Mouse (Mus musculus) neural tube, embryonic 15.5 days (tissue): ENCODE results near the gene Tcl1b2. TPM values are rescaled to one million over a fixed set of nuclear protein-coding genes. Genes with fewer than 3 reads are reported as not detected.

Source experiments
- ATAC-seq: fragments of 200-750 bp; cut with Nextera tagmentation; 2 replicates; pipeline ENCODE4 v1.8.0; 2017; ENCODE audit warnings: mild to moderate bottlenecking, moderate TSS enrichment, moderate library complexity; ENCODE audit not compliant: low FRiP score
- H3K27ac ChIP-seq: fragments of 300-500 bp; sonication (generic); replicated peaks from 2 replicates; pipeline ENCODE4 v1.5.1; 2015; ENCODE audit warnings: mild to moderate bottlenecking, inconsistent platforms
- H3K27me3 ChIP-seq: fragments of 300-500 bp; sonication (generic); replicated peaks from 2 replicates; pipeline ENCODE4 v1.6.1; 2015; ENCODE audit warnings: inconsistent platforms
- H3K36me3 ChIP-seq: fragments of 300-500 bp; sonication (generic); 2 replicates; pipeline ENCODE4 v1.6.1; 2015; ENCODE audit warnings: inconsistent platforms
- H3K4me1 ChIP-seq: fragments of 300-500 bp; sonication (generic); 2 replicates; pipeline ENCODE4 v1.6.1; 2015; ENCODE audit warnings: inconsistent platforms
- H3K4me2 ChIP-seq: fragments of 300-500 bp; sonication (generic); 2 replicates; pipeline ENCODE4 v1.6.1; 2015; ENCODE audit warnings: inconsistent platforms, mild to moderate bottlenecking, moderate library complexity
- H3K4me3 ChIP-seq: fragments of 300-500 bp; sonication (generic); replicated peaks from 2 replicates; pipeline ENCODE4 v1.5.1; 2015; ENCODE audit warnings: mild to moderate bottlenecking, inconsistent platforms
- H3K9ac ChIP-seq: fragments of 300-500 bp; sonication (generic); replicated peaks from 2 replicates; pipeline ENCODE4 v1.6.1; 2015; ENCODE audit warnings: mild to moderate bottlenecking, inconsistent platforms
- H3K9me3 ChIP-seq: fragments of 300-500 bp; sonication (generic); replicated peaks from 2 replicates; pipeline ENCODE4 v1.6.1; 2016; ENCODE audit warnings: inconsistent platforms
- WGBS: fragments of 180-500 bp; shearing (Covaris S2); methylation state at CpG from one replicate; pipeline ENCODE4 v1.1.7; 2015; ENCODE audit warnings: mixed read lengths; 5-methylcytosine and 5-hydroxymethylcytosine counted together
- polyA plus RNA-seq: library from polyadenylated mRNA; unstranded; fragments of >200 nt; fragmentation: Nextera tagmentation; extraction: Ambion mirVana; gene quantifications from 2 replicates; pipeline ENCODE4 v1.2.1, GENCODE M21; 2015

Gene Tcl1b2
- polyA plus RNA-seq, result not detected in 2 replicates

- Histone ChIP-seq H3K36me3 (no peaks in the 10 kb centered on the region), H3K4me1 (no peaks in the 10 kb centered on the region), H3K4me3 (no peak within 1 kb of the TSS), H3K9me3 (no peaks in the 10 kb centered on the region), H3K9ac (no peak within 1 kb of the TSS), H3K27ac (no peak within 1 kb of the TSS), H3K4me2 (no peak within 1 kb of the TSS), H3K27me3 (no peaks in the 10 kb centered on the region)
- no peak for ATAC-seq
- whole genome bisulfite sequencing, result 87% methylated on average over 3 of the region's 3 CpGs
Measured at GRCm38 (mm10) chr12:105145714-105146113, at the start of gene Tcl1b2. Gene Tcl1b2, plus strand, starts transcription at chr12:105146014.

GRCm38 (mm10) chr12:105099466-105100044 lies 46.3 kb upstream of the Tcl1b2 start:
- Histone ChIP-seq H3K36me3 (no peaks in the 10 kb centered on the region), H3K27me3 (no peaks in the 10 kb centered on the region), H3K4me2 (no peak overlapping the region), H3K4me1 (peaks cover 44% of the 10 kb centered on the region), H3K9me3 (no peaks in the 10 kb centered on the region), H3K4me3 (no peak overlapping the region), H3K9ac (no peak overlapping the region), H3K27ac (no peak overlapping the region)
- 51% methylated on average over 9 of the region's 9 CpGs for WGBS
- no peak for ATAC-seq

- no peak overlapping the region for H3K9ac ChIP-seq
- H3K36me3 ChIP-seq, result no peaks in the 10 kb centered on the region
- peak; percentile 57; the same call in 1 of the 2 replicates for ATAC-seq
- peak overlapping the region; percentile 49 for H3K27ac ChIP-seq
- H3K9me3 ChIP-seq, result no peaks in the 10 kb centered on the region
- 36% methylated on average over 8 of the region's 8 CpGs for WGBS
- H3K4me3 ChIP-seq, result no peak overlapping the region
- H3K4me2 ChIP-seq, result 0 out of 2 replicates have a peak overlapping the region, but pooled peaks have one; percentile 6
- peaks cover 44% of the 10 kb centered on the region for H3K4me1 ChIP-seq
- no peaks in the 10 kb centered on the region for H3K27me3 ChIP-seq
Measured at GRCm38 (mm10) chr12:105102901-105103300, 42.9 kb upstream of the Tcl1b2 start.

- Histone ChIP-seq H3K9me3 (no peaks in the 10 kb centered on the region), H3K27ac (no peak overlapping the region), H3K9ac (no peak overlapping the region), H3K4me1 (peaks cover 49% of the 10 kb centered on the region), H3K36me3 (no peaks in the 10 kb centered on the region), H3K4me3 (no peak overlapping the region), H3K4me2 (no peak overlapping the region), H3K27me3 (no peaks in the 10 kb centered on the region)
- WGBS, result 5% methylated on average over 4 of the region's 4 CpGs
- ATAC-seq, result peak; percentile 37; the same call in 1 of the 2 replicates
Measured at GRCm38 (mm10) chr12:105104036-105104435, 41.8 kb upstream of the Tcl1b2 start.

GRCm38 (mm10) chr12:105105326-105105725 lies 40.5 kb upstream of the Tcl1b2 start:
- no peak for ATAC-seq
- no peaks in the 10 kb centered on the region for H3K9me3 ChIP-seq

GRCm38 (mm10) chr12:105108856-105109255 lies 37.0 kb upstream of the Tcl1b2 start:
- Histone ChIP-seq H3K27ac (peak overlapping the region; percentile 71), H3K4me1 (peaks cover 39% of the 10 kb centered on the region), H3K4me2 (no peak overlapping the region), H3K9me3 (no peaks in the 10 kb centered on the region), H3K9ac (no peak overlapping the region), H3K27me3 (no peaks in the 10 kb centered on the region), H3K36me3 (no peaks in the 10 kb centered on the region), H3K4me3 (no peak overlapping the region)
- 95% methylated on average over 4 of the region's 4 CpGs for WGBS
- 0 out of 2 replicates have a peak, but pooled peaks have one; percentile 2 for ATAC-seq

More at GRCm38 (mm10) chr12:105105326-105105725, 40.5 kb upstream of the Tcl1b2 start:
- WGBS, result 88% methylated on average over 5 of the region's 5 CpGs
- no peak overlapping the region for H3K4me2 ChIP-seq
- no peak overlapping the region for H3K27ac ChIP-seq
- H3K4me1 ChIP-seq, result peaks cover 52% of the 10 kb centered on the region
- no peak overlapping the region for H3K4me3 ChIP-seq
- H3K27me3 ChIP-seq, result no peaks in the 10 kb centered on the region
- no peaks in the 10 kb centered on the region for H3K36me3 ChIP-seq
- no peak overlapping the region for H3K9ac ChIP-seq

- ATAC-seq, result peak; percentile 25; the same call in 1 of the 2 replicates
- H3K9me3 ChIP-seq, result no peaks in the 10 kb centered on the region
- WGBS, result 56% methylated on average over 3 of the region's 3 CpGs
- peak overlapping the region; percentile 71 for H3K27ac ChIP-seq
- no peak overlapping the region for H3K9ac ChIP-seq
- no peaks in the 10 kb centered on the region for H3K27me3 ChIP-seq
- H3K4me1 ChIP-seq, result peaks cover 36% of the 10 kb centered on the region
- H3K4me2 ChIP-seq, result no peak overlapping the region
- no peaks in the 10 kb centered on the region for H3K36me3 ChIP-seq
- H3K4me3 ChIP-seq, result no peak overlapping the region
Measured at GRCm38 (mm10) chr12:105109406-105109805, 36.4 kb upstream of the Tcl1b2 start.

- peak overlapping the region; percentile 71 for H3K27ac ChIP-seq
- no peaks in the 10 kb centered on the region for H3K27me3 ChIP-seq
- H3K36me3 ChIP-seq, result no peaks in the 10 kb centered on the region
- WGBS, result 78% methylated on average over 4 of the region's 4 CpGs
- H3K9ac ChIP-seq, result no peak overlapping the region
- ATAC-seq, result no peak
- H3K4me3 ChIP-seq, result no peak overlapping the region
- H3K4me1 ChIP-seq, result peaks cover 36% of the 10 kb centered on the region
- H3K9me3 ChIP-seq, result no peaks in the 10 kb centered on the region
- H3K4me2 ChIP-seq, result no peak overlapping the region
Measured at GRCm38 (mm10) chr12:105109812-105110211, 36.0 kb upstream of the Tcl1b2 start.

GRCm38 (mm10) chr12:105112321-105112988 lies 33.4 kb upstream of the Tcl1b2 start:
- Histone ChIP-seq H3K4me2 (peak overlapping the region; percentile 34), H3K27me3 (no peaks in the 10 kb centered on the region), H3K4me1 (peaks cover 36% of the 10 kb centered on the region), H3K9ac (no peak overlapping the region), H3K9me3 (no peaks in the 10 kb centered on the region), H3K27ac (peak overlapping the region; percentile 76), H3K36me3 (no peaks in the 10 kb centered on the region), H3K4me3 (no peak overlapping the region)
- WGBS, result 21% methylated on average over 13 of the region's 13 CpGs
- peak; percentile 36 for ATAC-seq

- Histone ChIP-seq H3K9ac (no peak overlapping the region), H3K36me3 (no peaks in the 10 kb centered on the region), H3K27me3 (no peaks in the 10 kb centered on the region), H3K4me3 (no peak overlapping the region), H3K4me2 (no peak overlapping the region), H3K4me1 (peaks cover 17% of the 10 kb centered on the region), H3K9me3 (no peaks in the 10 kb centered on the region), H3K27ac (no peak overlapping the region)
- WGBS, result 93% methylated on average over 1 of the region's 1 CpGs
- ATAC-seq, result no peak
Measured at GRCm38 (mm10) chr12:105116648-105117047, 29.2 kb upstream of the Tcl1b2 start.

- WGBS, result 85% methylated on average over 6 of the region's 6 CpGs
- no peaks in the 10 kb centered on the region for H3K27me3 ChIP-seq
- no peak for ATAC-seq
Measured at GRCm38 (mm10) chr12:105125362-105125761, 20.5 kb upstream of the Tcl1b2 start.

GRCm38 (mm10) chr12:105126516-105126915 lies 19.3 kb upstream of the Tcl1b2 start:
- WGBS, result 58% methylated on average over 4 of the region's 4 CpGs
- Histone ChIP-seq H3K27me3 (no peaks in the 10 kb centered on the region), H3K36me3 (no peaks in the 10 kb centered on the region), H3K27ac (no peak overlapping the region), H3K9me3 (no peaks in the 10 kb centered on the region), H3K4me2 (no peak overlapping the region), H3K4me1 (no peaks in the 10 kb centered on the region), H3K9ac (no peak overlapping the region), H3K4me3 (no peak overlapping the region)
- no peak for ATAC-seq

More at GRCm38 (mm10) chr12:105125362-105125761, 20.5 kb upstream of the Tcl1b2 start:
- H3K4me2 ChIP-seq, result no peak overlapping the region
- no peaks in the 10 kb centered on the region for H3K4me1 ChIP-seq
- no peaks in the 10 kb centered on the region for H3K9me3 ChIP-seq
- H3K36me3 ChIP-seq, result no peaks in the 10 kb centered on the region
- no peak overlapping the region for H3K27ac ChIP-seq
- H3K4me3 ChIP-seq, result no peak overlapping the region
- H3K9ac ChIP-seq, result no peak overlapping the region
